In genomic region chr5:66745390-66745995, GRCm38 (mm10) we compare ENCODE assay signal across 8 mouse cellular contexts. TPM values are rescaled to one million over a fixed set of nuclear protein-coding genes. Genes with fewer than 3 reads are reported as not detected.
DNase-seq lines count a peak whose midpoint lies in the region; ATAC-seq and TF ChIP-seq lines count a peak whose summit lies in the region.

TSS of gene Limch1 (plus strand) at chr5:66745827.

- H3K4me2 ChIP-seq in heart, embryonic 13.5 days: peak within 1 kb of the TSS; percentile 91
- H3K4me2 ChIP-seq in kidney, postnatal 0 days (ENCODE audit: low read length): peak within 1 kb of the TSS; percentile 77
- peak within 1 kb of the TSS; percentile 81 for H3K4me2 ChIP-seq in neural tube, embryonic 14.5 days (ENCODE audit: low read depth, low read length)

- H3K27ac ChIP-seq in bone marrow, adult 2 months (ENCODE audit: control insufficient read depth, insufficient read depth, low read depth, low read length, poor library complexity): no peak within 1 kb of the TSS
- H3K27ac ChIP-seq in forebrain, embryonic 10.5 days: peak within 1 kb of the TSS; percentile 85
- H3K27ac ChIP-seq in heart, embryonic 13.5 days (replicated peaks): peak within 1 kb of the TSS; percentile 61
- H3K27ac ChIP-seq in kidney, postnatal 0 days: peak within 1 kb of the TSS; percentile 54
- H3K27ac ChIP-seq in liver, adult 2 months (replicated peaks; ENCODE audit: insufficient read depth, low read depth, low read length): no peak within 1 kb of the TSS
- peak within 1 kb of the TSS; percentile 81 for H3K27ac ChIP-seq in neural tube, embryonic 14.5 days (ENCODE audit: low read depth, low read length)

- H3K27me3 ChIP-seq in E14TG2a.4 (ENCODE audit: insufficient read depth, low read length): peaks cover 61% of the 10 kb centered on the region
- H3K27me3 ChIP-seq in forebrain, embryonic 10.5 days (ENCODE audit: poor library complexity, severe bottlenecking): peaks cover 63% of the 10 kb centered on the region
- H3K27me3 ChIP-seq in heart, embryonic 13.5 days (replicated peaks): peaks cover 92% of the 10 kb centered on the region
- H3K27me3 ChIP-seq in kidney, postnatal 0 days (ENCODE audit: insufficient read depth, low read length): no peaks in the 10 kb centered on the region
- no peaks in the 10 kb centered on the region for H3K27me3 ChIP-seq in liver, adult 2 months (ENCODE audit: control insufficient read depth, insufficient read depth, low read length)
- no peaks in the 10 kb centered on the region for H3K27me3 ChIP-seq in neural tube, embryonic 14.5 days (ENCODE audit: control insufficient read depth, insufficient read depth, low read length)

- H3K4me3 ChIP-seq in E14TG2a.4 (replicated peaks; ENCODE audit: low read length): peak within 1 kb of the TSS; percentile 84
- no peak within 1 kb of the TSS for H3K4me3 ChIP-seq in bone marrow, adult 2 months (replicated peaks; ENCODE audit: control insufficient read depth, low read depth, low read length)
- peak within 1 kb of the TSS; percentile 78 for H3K4me3 ChIP-seq in forebrain, embryonic 10.5 days
- H3K4me3 ChIP-seq in heart, embryonic 13.5 days: peak within 1 kb of the TSS; percentile 76
- H3K4me3 ChIP-seq in kidney, postnatal 0 days (replicated peaks; ENCODE audit: low read depth, low read length): peak within 1 kb of the TSS; percentile 55
- peak within 1 kb of the TSS; percentile 68 for H3K4me3 ChIP-seq in liver, adult 2 months (ENCODE audit: insufficient read depth, low read depth, low read length)
- H3K4me3 ChIP-seq in neural tube, embryonic 14.5 days (ENCODE audit: low read depth, low read length): peak within 1 kb of the TSS; percentile 78

- peak; percentile 42; the same call in 1 of the 2 replicates for ATAC-seq in heart, embryonic 13.5 days (ENCODE audit: extremely low read depth, insufficient number of reproducible peaks, low FRiP score, low TSS enrichment)
- ATAC-seq in kidney, postnatal 0 days (replicated peaks; ENCODE audit: low FRiP score, low read depth): peak; percentile 72
- peak; percentile 86 for ATAC-seq in neural tube, embryonic 14.5 days (ENCODE audit: low read depth)

- peak within 1 kb of the TSS; percentile 83 for H3K9ac ChIP-seq in heart, embryonic 13.5 days
- peak within 1 kb of the TSS; percentile 57 for H3K9ac ChIP-seq in kidney, postnatal 0 days (ENCODE audit: low read depth, low read length)
- peak within 1 kb of the TSS; percentile 41; the same call in 1 of the 2 replicates for H3K9ac ChIP-seq in liver, adult 2 months (ENCODE audit: low read depth, low read length)
- H3K9ac ChIP-seq in neural tube, embryonic 14.5 days (replicated peaks; ENCODE audit: low read depth, low read length): peak within 1 kb of the TSS; percentile 86

- no peaks in the 10 kb centered on the region for H3K36me3 ChIP-seq in E14TG2a.4 (ENCODE audit: insufficient read depth, low read length)
- no peaks in the 10 kb centered on the region for H3K36me3 ChIP-seq in forebrain, embryonic 10.5 days (replicated peaks)
- no peaks in the 10 kb centered on the region for H3K36me3 ChIP-seq in heart, embryonic 13.5 days
- no peaks in the 10 kb centered on the region for H3K36me3 ChIP-seq in kidney, postnatal 0 days (ENCODE audit: insufficient read depth, low read length)
- H3K36me3 ChIP-seq in liver, adult 2 months (ENCODE audit: control insufficient read depth, insufficient read depth, low read length): no peaks in the 10 kb centered on the region
- no peaks in the 10 kb centered on the region for H3K36me3 ChIP-seq in neural tube, embryonic 14.5 days (ENCODE audit: control insufficient read depth, insufficient read depth, low read length)

- DNase-seq in forebrain, embryonic 10.5 days (ENCODE audit: extremely low spot score, low spot score): peak; percentile 57
- peak; percentile 78 for DNase-seq in kidney, postnatal 0 days (ENCODE audit: low spot score)
- DNase-seq in liver, adult 2 months (ENCODE audit: extremely low read depth, low read depth, low spot score): peak; percentile 33
- no peak for DNase-seq in T-cell, adult 2 months (ENCODE audit: low spot score)

- WGBS in bone marrow, adult 2 months: 4% methylated on average over 36 of the region's 50 CpGs
- WGBS in forebrain, embryonic 10.5 days: 1% methylated on average over 49 of the region's 50 CpGs
- under 1% methylated on average over 50 of the region's 50 CpGs for WGBS in heart, embryonic 13.5 days
- WGBS in kidney, postnatal 0 days: 3% methylated on average over 42 of the region's 50 CpGs
- WGBS in liver, adult 2 months: 1% methylated on average over 39 of the region's 50 CpGs
- 1% methylated on average over 48 of the region's 50 CpGs for WGBS in neural tube, embryonic 14.5 days

- H3K79me2 ChIP-seq in liver, adult 2 months (ENCODE audit: control insufficient read depth, insufficient read depth, low read length): no peaks in the 10 kb centered on the region

- no peak for TF ChIP-seq POLR2A in bone marrow, adult 2 months (IDR thresholded peaks at IDR 0.05; ENCODE audit: borderline replicate concordance, control insufficient read depth, low read depth, low read length)
- no peak for TF ChIP-seq POLR2A in liver, adult 2 months (IDR thresholded peaks at IDR 0.05; ENCODE audit: extremely low read depth, insufficient read depth, low read length)

- peaks cover 26% of the 10 kb centered on the region for H3K4me1 ChIP-seq in E14TG2a.4 (replicated peaks; ENCODE audit: low read depth, low read length)
- H3K4me1 ChIP-seq in bone marrow, adult 2 months (ENCODE audit: control insufficient read depth, insufficient read depth, low read length): no peaks in the 10 kb centered on the region
- H3K4me1 ChIP-seq in forebrain, embryonic 10.5 days: peaks cover 38% of the 10 kb centered on the region
- H3K4me1 ChIP-seq in heart, embryonic 13.5 days: peaks cover 18% of the 10 kb centered on the region
- peaks cover 14% of the 10 kb centered on the region; the same call in 1 of the 2 replicates for H3K4me1 ChIP-seq in kidney, postnatal 0 days (replicated peaks; ENCODE audit: insufficient read depth, low read length)
- no peaks in the 10 kb centered on the region; the same call in 1 of the 2 replicates for H3K4me1 ChIP-seq in liver, adult 2 months (ENCODE audit: control insufficient read depth, insufficient read depth, low read length)
- peaks cover 23% of the 10 kb centered on the region for H3K4me1 ChIP-seq in neural tube, embryonic 14.5 days (ENCODE audit: control insufficient read depth, insufficient read depth, low read length)

- TF ChIP-seq CTCF in E14TG2a.4 (conservative IDR thresholded peaks at IDR 0.05; ENCODE audit: low read length): no peak
- TF ChIP-seq CTCF in bone marrow, adult 2 months (IDR thresholded peaks at IDR 0.05; ENCODE audit: control insufficient read depth, insufficient read depth, low read length): no peak
- no peak for TF ChIP-seq CTCF in kidney, postnatal 0 days (IDR thresholded peaks at IDR 0.05; ENCODE audit: low read depth)
- no peak for TF ChIP-seq CTCF in liver, adult 2 months (IDR thresholded peaks at IDR 0.05; ENCODE audit: low read depth, low read length)

- 0 out of 2 replicates have a peak, but pooled peaks cover 4% of the 10 kb centered on the region for H3K9me3 ChIP-seq in E14TG2a.4 (ENCODE audit: low read length)
- no peaks in the 10 kb centered on the region; the same call in 1 of the 2 replicates for H3K9me3 ChIP-seq in forebrain, embryonic 10.5 days
- no peaks in the 10 kb centered on the region for H3K9me3 ChIP-seq in heart, embryonic 13.5 days
- no peaks in the 10 kb centered on the region for H3K9me3 ChIP-seq in kidney, postnatal 0 days (replicated peaks; ENCODE audit: low read length)
- no peaks in the 10 kb centered on the region for H3K9me3 ChIP-seq in neural tube, embryonic 14.5 days (ENCODE audit: control insufficient read depth, low read length)

RNA-seq across cellular contexts. Expression of gene Limch1, which starts in this region (rescaled TPM):
- polyA plus RNA-seq in bone marrow, adult 2 months (2011; ENCODE audit: insufficient read depth, insufficient read length, low replicate concordance, missing spikeins): 13.5 and 17.4 TPM in 2 replicates
- polyA plus RNA-seq in forebrain, embryonic 10.5 days (2016; fragmentation: Nextera tagmentation; extraction: Ambion mirVana): 26.6 and 28.3 TPM in 2 replicates
- 24.6 and 25.1 TPM in 2 replicates for polyA plus RNA-seq in heart, embryonic 13.5 days (2015; fragmentation: Nextera tagmentation; extraction: Ambion mirVana)
- 32.8 and 34.1 TPM in 2 replicates for polyA plus RNA-seq in kidney, postnatal 0 days (2015; fragmentation: Nextera tagmentation; extraction: Ambion mirVana)
- total RNA-seq in liver, adult 2 months (2014; rRNA removed): 0.55 and 2.6 TPM in 2 replicates
- 0.13 and 0.15 TPM in 2 replicates for polyA plus RNA-seq in liver, adult 2 months (2012; rRNA removed)
- 81.8 and 84.9 TPM in 2 replicates for polyA plus RNA-seq in neural tube, embryonic 14.5 days (2014; fragmentation: Nextera tagmentation; extraction: Ambion mirVana)

Comparison
In these comparisons a context has a peak if more than half of its experiments do, and no peak if none do; other contexts are left out.
1. RNA of gene Limch1 (polyA plus RNA-seq): 81.8 to 84.9 TPM in neural tube, embryonic 14.5 days, 32.8 to 34.1 TPM in kidney, postnatal 0 days, 26.6 to 28.3 TPM in forebrain, embryonic 10.5 days, 24.6 to 25.1 TPM in heart, embryonic 13.5 days and 13.5 to 17.4 TPM in bone marrow, adult 2 months; 0.13 to 0.15 TPM in liver, adult 2 months; every median in the first group is over 10 times any median in the second.
2. H3K27ac ChIP-seq: peak in forebrain, embryonic 10.5 days (single experiment), heart, embryonic 13.5 days (single experiment), kidney, postnatal 0 days (single experiment) and neural tube, embryonic 14.5 days (single experiment); none in bone marrow, adult 2 months (single experiment) and liver, adult 2 months (single experiment).
3. Peak in every context shown above with its lines, with median percentiles within 50 percentile points of each other: ATAC-seq, H3K4me2 ChIP-seq and H3K9ac ChIP-seq.